Mouse (Mus musculus) fibroblast of lung, adult 2 months (primary cell): ENCODE results near the gene 1700001C19Rik.
A peak's percentile ranks its signal among the peaks of the same experiment; 100 is the strongest.

Experiments used
- DNase-seq: peaks from one replicate; pipeline ENCODE4 v3.0.0-alpha.2; 2011; ENCODE audit warnings: low read depth

The 1700001C19Rik gene

DNA sequence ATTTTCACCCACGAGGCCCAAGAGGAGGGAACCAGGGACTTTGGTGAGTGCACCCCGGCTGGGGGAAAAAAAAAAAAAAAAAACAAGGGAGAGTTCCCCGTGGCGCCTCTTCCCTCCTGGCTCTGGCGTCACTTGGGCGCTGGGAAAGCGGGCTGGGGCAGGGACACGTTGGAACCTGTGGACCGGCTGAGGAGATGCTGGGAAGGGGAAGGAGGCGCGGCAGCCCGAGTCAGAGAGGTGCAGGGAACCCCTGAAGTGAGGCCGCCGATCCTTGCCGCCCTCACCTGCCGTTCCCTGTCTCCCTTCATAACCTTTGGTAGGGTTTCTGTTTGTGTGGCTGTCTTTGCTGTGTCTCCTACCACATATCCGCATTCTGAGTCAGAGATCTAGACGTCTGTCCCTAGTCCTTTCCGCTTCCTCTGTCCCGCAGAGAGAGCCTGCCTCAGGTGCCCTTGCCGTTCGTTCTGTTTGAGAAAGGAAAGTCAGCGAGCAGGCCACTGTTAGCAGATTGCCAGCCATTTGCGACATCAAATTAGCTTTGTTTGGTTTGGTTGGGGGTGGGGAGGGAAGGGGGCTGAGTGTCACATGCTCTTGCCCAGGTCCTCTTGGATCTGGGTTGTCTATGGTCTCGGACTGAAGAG is at the start of gene 1700001C19Rik:
TSS of gene 1700001C19Rik (minus strand) at position 470 of the 641 bp plus-strand sequence.
- no peak for DNase-seq

DNA sequence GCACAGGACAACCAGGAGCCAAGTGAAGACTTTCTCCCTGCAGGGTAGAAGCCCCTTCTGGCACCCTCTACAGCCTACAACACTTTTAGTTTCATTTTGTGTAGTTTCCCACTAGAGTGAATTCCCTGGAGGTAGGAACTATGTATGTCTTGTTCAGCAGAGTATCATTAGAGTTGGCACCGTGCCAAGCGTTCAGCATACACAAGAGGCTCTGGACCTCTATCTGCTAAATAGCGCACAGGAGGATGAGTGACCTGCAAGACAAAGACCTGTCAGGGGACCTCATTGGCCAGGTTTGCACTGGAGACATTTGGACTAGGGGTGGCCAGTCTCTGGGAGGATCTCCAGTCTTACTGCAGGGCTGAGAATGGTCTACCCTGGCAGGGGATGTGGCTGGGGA is 48.6 kb upstream of the 1700001C19Rik start:
- no peak for DNase-seq

DNA sequence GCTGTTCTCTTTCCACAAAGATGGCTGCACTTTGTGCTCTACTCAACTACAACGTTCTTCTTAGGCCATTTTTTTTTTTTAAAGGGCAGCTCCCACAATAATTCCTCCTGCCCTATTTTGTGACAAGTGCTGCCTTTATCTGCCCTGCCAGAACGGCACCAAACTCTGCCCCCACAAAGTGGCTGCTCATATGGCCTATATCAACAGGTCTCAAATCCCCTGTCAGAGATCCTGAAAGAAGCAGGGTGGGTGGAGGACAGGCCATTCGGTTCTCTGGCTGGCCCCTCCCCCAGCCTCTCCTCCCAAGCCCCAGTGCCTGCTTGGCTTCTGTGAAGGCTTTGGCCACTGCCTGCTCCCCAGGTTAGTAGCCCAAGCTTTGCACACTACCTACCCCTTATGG is 47.8 kb upstream of the 1700001C19Rik start:
- no peak for DNase-seq

DNA sequence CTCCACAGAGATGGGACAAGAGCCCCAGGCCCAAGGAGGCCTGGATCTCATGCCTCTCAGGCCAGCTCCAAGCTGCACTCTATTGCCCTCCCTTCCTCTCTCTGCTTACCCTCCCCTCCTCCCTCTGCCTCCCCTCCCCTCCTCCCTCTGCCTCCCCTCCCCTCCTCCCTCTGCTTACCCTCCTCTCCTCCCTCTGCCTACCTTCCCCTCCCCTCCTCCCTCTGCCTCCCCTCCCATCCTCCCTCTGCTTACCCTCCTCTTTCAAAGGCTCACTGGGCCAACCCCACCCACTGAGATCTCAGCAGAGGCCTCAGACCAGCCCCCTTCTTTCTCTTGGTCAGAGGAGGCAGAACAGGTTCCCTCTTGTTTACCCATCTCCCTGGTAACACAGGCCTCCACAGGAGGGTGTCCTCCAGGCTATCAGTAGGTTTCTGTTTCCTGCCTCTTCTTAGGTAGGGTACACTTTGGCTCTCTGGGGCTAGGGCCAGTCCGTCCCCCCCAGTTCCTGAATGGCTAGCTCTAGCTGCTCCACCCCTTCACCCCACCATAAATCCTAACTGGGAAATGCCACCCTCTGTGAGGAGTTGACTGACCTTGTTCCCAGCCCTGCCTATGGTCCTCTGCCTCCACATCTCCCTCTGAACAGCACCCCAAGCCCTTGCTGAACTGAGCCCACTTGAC is 47.2 kb upstream of the 1700001C19Rik start:
- DNase-seq, result no peak

DNA sequence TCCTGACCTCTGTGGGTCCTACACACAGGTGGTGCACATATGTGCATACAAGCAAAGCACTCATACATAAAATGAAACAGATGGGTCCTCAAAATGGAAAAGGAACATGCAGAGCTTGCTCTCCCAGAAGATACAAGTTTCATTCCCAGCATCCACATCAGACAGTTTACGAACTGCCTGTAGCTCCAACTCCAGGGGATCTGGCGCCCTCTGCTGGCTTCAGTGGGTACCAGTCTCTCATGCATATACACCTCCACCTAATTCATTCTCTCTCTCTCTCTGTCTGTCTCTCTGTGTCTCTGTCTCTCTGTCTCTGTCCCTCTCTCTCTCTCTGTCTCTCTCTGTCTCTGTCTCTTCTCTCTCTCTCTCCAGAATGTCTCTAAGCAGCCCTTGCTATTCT is 45.2 kb upstream of the 1700001C19Rik start:
- DNase-seq, result no peak

DNA sequence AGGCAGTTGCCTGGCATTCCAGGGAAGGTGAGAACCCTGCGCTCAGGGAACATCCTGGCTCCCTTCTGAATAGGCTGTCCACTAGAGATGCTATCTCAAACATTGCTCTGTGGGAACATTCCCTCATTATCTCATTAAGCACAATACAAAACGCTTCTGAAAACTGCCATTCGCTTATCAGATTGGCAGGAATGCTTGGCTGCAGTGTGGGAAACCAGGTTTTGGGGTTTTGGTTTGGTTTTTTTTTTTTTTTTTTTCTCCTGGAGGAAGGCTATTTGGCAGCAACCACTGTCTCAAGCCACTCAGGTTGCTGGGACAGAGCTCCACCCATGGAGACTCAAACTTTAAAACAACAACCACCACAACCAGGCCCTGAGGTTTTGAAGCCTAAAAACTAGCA is 42.7 kb upstream of the 1700001C19Rik start:
- no peak for DNase-seq

DNA sequence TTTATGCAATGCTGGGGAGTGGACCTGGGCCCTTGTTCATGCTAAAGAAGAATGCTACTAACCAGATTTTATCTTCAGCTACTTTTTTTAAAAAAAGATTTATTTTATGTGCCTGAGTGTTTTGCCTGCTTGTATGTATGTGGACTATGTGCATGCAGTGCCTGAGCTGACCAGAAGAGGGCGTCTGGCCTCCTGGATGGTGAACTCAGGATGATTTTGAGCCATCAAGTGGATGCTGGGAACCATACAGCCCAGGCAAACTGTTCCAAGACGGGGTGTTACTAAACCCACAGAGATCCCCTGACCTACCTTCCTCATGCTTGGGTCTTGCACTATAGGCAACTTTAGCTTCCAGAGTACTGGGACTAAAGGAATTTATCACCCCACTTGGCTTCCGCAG is 38.5 kb upstream of the 1700001C19Rik start:
- no peak for DNase-seq

DNA sequence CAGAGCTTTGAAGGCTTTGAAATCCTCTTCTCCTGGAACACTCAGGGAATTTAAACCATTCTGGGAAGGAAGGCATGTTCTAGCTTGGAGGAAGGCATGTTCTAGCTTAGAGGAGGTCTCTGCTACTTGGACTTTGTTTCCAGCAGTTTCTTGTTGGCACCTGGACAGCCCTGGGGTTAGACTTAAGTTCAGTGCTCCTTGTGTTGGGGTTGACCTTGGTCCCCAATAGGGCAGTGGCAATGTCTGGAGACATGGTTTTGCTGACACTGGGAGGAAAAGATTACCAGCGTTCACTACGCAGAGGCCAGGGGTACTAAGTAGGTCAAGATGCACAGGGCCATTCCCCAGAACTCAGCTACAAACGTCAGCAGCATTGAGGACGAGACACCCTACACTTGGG is 38.0 kb upstream of the 1700001C19Rik start:
- DNase-seq, result no peak

DNA sequence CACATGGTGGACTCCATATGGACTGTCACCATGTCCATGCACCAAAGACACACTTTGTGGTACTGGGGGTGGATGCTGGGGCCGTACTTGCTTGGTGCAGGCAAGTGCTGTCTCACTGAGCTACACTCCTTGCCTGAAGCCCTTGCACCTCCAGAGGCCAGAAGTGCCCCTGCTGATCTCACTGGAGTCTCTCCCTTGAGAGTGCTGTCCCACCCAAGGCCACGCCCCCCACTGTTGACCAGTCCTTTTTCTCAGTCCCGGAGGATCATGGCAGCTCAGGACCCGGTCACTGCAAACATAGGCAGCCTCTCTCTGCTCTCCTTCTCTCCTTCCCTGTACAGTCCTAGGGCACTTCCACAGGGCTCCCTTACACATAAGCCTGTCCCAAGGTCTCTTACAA is 37.1 kb upstream of the 1700001C19Rik start:
- DNase-seq, result no peak

DNA sequence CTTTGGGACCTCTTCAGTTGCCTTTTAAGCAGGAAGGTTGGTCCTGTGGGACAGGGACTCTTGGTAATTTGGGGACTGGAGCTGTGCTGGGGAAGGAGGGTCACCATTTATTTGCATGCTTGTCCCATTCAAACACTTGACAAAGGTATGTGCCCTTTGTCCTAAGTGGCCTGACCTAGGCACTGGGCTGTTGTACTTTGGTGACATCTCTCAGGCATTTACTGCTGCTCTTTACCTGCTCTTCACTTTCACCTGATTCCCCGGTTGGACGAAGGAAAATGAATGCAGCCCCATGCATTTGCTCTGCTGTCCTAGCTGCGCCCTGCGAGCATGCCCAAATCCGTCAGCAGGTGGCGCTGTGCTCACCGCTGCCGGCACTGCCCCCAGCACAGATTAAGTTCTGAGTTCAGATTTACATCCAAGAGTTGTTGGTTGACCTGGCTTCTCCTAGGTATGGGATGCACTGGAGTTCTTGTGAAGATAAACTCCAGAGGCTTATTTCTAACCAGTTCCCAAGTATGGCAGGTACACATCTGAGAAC is 36.3 kb upstream of the 1700001C19Rik start:
- no peak for DNase-seq

DNA sequence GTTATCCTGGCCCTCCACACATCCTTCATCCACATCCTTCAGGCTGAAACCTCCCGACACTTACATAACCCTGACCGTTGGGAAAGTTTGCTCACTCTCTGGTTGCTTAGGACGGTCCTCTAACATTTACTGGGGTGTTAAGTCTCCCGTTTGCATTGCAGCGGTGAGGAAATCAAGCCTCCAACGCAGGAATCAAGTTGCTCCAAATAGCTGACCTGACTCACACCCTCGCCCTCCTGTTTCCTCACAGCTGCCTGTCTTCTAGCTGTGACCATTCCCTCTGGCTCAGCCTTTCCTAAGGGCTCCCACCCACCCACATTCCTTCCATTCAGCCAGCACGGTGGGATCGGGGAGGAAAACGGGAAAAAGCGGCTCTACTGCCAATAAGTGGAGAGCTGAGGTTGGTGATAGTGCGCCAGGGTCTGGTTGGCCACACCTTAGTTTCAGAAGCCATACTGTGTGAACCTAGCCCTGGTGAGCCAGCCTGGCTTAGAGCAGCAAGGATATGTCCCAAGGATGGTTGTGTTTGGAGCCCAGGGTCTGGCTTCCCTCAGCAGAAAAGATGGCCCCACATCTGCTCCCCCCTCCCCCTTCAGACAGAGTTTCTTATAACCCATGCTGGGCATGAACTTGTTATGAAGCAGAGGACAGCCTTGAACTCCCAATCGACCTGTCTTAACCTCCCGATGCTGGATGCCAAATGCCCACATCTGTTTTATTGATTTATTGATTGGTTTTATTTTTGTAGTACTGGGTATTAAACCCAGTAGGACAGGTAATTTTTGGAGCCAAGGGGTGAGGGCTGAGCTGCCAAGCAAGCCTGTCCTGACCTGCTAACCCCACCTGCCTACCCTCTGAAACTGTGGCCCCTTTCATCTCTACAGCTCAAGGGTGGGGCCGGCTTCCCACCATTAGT is 35.5 kb upstream of the 1700001C19Rik start:
- DNase-seq, result peak; percentile 71

DNA sequence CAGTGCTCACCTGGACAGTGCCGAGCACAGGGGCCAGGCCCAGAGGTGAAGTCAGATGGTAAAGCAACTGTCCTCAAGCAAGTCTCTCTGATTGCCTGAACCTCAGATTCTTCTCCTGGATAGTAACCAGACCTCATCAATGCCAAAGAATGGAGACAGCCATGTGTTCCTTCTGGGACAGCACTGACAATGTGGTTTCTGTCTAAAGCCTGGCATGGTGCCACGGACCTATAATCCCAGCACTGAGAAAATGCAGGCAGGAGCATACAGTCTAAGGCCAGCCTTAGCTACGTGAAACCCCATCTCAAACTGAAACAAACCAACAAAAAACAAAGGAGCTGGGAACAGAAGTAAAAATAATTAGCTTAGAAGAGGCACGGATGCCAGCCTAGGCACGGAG is 33.5 kb upstream of the 1700001C19Rik start:
- DNase-seq, result no peak

DNA sequence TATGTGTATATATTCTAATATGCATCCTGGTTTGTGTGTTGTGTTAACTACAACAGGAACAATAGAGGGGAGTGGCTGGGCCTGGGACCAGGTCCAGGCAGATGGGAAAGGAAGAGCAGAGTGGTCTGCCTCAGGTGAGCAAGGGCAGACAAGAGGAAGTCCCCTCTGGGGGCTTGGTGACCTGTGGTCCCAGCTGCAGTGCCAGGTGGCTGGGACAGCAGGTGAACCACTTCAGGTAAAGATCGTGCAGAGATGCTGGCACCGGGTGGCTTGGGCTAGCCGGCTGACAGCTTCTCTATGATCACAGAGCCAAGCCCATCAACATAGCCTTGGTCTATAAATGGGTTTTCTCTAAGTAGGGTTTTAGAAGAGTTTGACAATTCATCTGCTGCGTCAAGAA is 32.9 kb upstream of the 1700001C19Rik start:
- DNase-seq, result no peak

DNA sequence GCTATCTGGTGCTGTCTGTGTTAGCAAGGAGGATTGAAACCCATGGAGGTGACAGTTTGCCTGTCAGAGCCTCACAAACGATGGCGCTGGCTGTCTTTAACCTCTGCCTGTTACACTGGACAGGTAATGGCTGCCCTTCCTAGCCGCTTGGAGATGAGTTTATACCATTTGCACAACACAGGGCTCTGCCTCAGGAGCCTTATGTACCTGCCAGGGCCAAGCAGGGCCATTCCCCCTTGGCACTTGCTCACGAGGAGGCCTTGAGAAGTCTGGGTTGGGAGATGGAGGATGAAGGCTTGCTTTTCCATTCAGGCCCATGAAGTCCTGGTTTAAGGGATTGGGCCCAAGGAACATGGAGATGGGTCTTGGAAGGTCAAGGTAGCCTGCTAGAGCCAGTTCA is 32.5 kb upstream of the 1700001C19Rik start:
- DNase-seq, result no peak

DNA sequence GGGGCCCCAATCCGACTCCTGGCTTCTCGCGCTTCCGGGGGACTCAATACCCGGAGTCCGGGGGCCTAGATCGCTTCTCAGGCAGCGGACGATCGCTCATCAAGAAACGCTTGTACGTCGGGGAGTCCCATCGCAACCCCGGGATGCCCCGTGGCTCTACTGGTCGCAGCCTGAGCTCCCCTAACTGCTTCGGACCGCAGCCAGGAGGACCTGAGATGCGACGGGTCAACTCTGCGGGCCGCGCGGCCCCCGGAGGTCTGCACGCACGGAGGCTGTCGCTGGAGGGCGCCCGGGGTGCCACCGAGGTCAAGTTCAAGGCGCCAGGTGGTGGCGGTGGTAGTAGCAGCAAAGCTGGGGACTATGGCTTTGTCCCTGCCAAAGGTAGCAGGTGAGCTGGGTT is 31.3 kb upstream of the 1700001C19Rik start:
- no peak for DNase-seq

DNA sequence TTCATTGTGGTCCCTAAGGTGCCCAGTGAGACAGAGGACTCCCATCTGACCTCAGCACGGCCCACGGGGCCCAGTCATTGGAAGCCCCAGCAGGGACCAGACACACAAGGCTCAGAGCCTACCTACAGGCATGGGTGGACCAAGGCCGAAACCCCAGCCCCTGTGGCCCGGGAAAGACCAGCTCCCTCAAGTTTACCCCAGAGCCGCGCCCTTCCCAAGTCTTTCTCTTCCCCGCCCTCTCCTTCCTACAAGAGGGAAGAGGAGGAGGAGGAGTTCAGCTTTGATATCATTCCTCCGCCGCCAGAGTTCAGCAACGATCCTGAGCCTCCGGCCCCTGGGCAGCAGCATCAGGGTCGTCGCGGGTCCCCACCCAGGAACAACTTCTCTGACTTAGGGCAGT is 30.9 kb upstream of the 1700001C19Rik start:
- no peak for DNase-seq

DNA sequence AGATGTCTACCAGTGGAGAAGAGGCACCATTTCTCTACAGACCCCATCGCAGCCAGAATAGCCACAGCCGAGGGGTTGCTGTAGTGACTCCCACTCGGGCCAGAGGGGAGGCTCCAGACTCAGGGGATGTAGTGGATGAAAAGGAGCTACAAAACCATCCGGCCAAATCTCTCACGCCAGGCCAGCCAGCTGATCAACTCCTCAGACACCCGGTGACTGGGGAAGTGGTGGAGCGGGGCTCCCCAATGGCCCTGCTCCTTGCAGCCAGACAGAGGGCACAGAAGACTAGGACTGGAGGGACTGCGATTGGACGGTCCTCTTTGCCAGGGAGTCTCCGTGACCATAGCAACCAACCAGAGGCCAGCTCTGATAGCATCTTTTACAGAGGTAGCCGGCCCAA is 30.5 kb upstream of the 1700001C19Rik start:
- DNase-seq, result no peak

DNA sequence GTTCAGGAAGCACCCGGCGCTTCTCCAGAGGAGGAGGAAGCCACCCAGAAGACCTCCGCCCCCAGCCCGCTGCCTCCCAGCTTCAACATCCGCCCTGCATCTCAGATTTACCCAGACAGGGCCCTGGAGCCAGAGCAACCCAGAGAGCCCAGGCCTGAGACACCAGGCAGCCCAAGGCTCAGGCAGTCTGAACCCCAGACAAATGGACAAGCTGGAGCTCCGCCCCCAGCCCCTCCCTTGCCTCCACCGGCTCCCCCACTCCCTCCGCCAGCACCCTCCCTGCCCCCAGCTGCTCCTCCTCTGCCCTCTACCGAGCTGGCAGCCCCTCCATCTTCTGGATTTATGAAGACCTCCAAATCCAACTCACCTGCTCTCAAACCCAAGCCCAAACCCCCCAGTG is 29.1 kb upstream of the 1700001C19Rik start:
- DNase-seq, result no peak

DNA sequence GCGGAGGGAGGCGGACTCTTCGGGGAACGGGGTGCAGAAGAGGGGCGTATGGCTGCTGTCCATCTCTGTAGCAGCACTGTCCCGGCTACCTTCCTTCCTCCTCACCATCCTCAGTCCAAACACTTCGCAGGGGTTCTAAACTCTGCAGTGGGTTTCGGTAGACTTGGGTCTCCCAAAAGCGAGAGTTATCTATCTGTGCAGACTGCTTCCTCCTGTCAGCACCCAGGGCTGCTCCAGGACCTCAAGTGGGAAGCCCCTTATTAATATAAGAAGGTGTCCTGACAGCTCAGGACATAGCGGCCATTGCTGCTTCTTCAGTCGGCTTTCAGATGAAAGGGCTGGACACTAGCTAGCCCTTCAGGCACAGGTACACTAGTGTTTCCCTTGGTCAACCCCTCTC is 27.8 kb upstream of the 1700001C19Rik start:
- no peak for DNase-seq

DNA sequence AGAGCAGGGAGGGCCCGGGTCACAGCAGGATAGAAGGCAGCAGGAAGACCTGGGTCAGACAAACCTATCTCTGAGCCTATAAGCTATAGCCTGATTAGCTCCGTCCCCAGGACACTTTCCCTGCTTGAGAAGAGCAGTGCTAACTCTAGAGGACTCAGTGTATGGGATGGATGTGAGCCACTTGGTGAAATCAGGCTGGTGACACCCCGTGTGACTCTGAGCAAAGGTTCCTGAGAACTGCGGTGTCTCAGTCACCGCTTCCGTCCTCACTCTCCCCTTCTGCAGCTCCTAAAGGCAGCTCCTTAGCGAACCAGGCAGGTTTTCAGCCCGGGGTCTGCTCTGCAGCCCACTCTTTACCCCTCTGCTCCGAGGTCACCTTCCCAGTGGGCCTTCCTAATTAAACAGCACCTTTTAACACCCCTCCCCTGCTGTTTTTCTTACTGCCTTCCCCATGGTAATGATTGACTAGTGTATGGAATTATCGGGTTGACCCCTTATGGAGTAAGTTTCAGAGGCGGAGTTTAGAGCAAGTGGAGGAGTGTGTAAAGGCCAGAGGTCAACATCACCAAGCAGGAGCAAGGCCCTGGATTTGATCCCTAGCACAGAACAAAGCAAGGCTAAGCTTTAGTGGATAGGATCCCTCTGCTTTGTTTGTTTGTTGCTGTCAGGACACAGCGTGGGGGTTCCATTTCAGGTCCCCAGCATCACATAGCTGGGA is 27.2 kb upstream of the 1700001C19Rik start:
- DNase-seq, result no peak

DNA sequence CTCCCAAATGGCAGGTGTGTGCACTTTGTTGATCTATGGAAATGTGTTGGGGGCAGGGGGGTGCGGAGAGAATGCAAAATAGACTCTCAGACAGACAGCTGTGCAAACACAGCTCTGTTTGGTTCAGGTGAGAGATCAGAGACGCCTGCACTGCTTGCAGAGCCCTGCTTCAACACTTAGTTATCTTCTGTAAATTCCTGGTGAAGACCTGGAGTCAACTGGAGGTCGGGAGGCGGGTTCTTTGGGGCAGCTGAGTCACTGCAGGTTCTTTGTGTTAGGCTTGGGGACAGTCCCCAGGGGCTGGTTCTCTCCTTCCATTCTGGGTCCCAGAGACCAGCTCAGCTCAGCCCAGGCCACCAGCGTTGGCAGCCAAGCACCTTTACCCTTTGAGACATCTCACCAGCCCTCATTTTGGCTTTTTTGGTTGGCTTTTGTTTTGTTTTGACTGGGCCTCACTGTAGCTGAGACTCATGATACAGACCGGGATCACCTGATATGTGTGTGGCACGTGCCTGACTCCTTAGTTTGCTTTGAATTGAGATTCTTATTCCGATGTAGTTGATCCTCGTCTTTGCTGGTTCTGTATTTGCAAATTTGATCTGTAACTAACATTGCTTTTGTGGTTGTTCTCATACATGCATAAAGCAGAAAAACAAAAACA is 25.7 kb upstream of the 1700001C19Rik start:
- no peak for DNase-seq
